Mouse (Mus musculus) limb, embryonic 14.5 days (tissue): ENCODE measurements at regions not wholly inside any gene's neighbourhood (a gene's known extent, or its start where the extent isn't known, plus 50 kb on each side); places are given as distances from the start of the nearest gene placed in this dataset.

Source experiments
- ATAC-seq: fragments of 200-750 bp; cut with Nextera tagmentation; 2 replicates; pipeline ENCODE4 v1.8.0; 2017; ENCODE audit warnings: low read depth, moderate number of reproducible peaks, moderate TSS enrichment; ENCODE audit not compliant: low FRiP score
- DNase-seq: peaks from one replicate; pipeline ENCODE4 v3.0.0-alpha.2; 2015; ENCODE audit warnings: low spot score
- H3K27ac ChIP-seq: fragments of 300-500 bp; sonication (generic); replicated peaks from 2 replicates; pipeline ENCODE4 v1.5.1; 2014; ENCODE audit warnings: low read depth, mild to moderate bottlenecking, low read length, moderate library complexity, mixed read lengths
- H3K27me3 ChIP-seq: fragments of 300-500 bp; sonication (generic); 2 replicates; pipeline ENCODE4 v1.6.1; 2014; ENCODE audit warnings: low read length, mixed read lengths; ENCODE audit not compliant: control insufficient read depth, insufficient read depth
- H3K36me3 ChIP-seq: fragments of 300-500 bp; sonication (generic); 2 replicates; pipeline ENCODE4 v1.6.1; 2014; ENCODE audit warnings: mild to moderate bottlenecking, low read length, moderate library complexity, mixed read lengths; ENCODE audit not compliant: control insufficient read depth, insufficient read depth
- H3K4me1 ChIP-seq: fragments of 300-500 bp; sonication (generic); 2 replicates; pipeline ENCODE4 v1.6.1; 2014; ENCODE audit warnings: antibody characterized with exemption, low read length, mixed read lengths; ENCODE audit not compliant: control insufficient read depth, insufficient read depth
- H3K4me2 ChIP-seq: fragments of 300-500 bp; sonication (generic); replicated peaks from 2 replicates; pipeline ENCODE4 v1.6.1; 2014; ENCODE audit warnings: low read depth, mild to moderate bottlenecking, low read length, moderate library complexity; ENCODE audit not compliant: severe bottlenecking
- H3K4me3 ChIP-seq: fragments of 300-500 bp; sonication (generic); replicated peaks from 2 replicates; pipeline ENCODE4 v1.5.1; 2014; ENCODE audit warnings: low read length
- H3K9ac ChIP-seq: fragments of 300-500 bp; sonication (generic); 2 replicates; pipeline ENCODE4 v1.6.1; 2014; ENCODE audit warnings: mild to moderate bottlenecking, low read depth, low read length, moderate library complexity; ENCODE audit not compliant: severe bottlenecking
- H3K9me3 ChIP-seq: fragments of 300-500 bp; sonication (generic); 2 replicates; pipeline ENCODE4 v1.6.1; 2016; ENCODE audit warnings: low read length; ENCODE audit not compliant: control insufficient read depth
- POLR2A ChIP-seq: fragments of 200-500 bp; IDR thresholded peaks from 2 replicates; pipeline ENCODE4 v1.8.0; 2012; ENCODE audit warnings: inconsistent platforms, mild to moderate bottlenecking, moderate library complexity, borderline replicate concordance; ENCODE audit not compliant: insufficient read depth, insufficient read length; ENCODE audit errors: extremely low read depth
- WGBS: fragments of 180-500 bp; shearing (Covaris S2); extraction: QIAGEN DNeasy Blood & Tissue Kit; methylation state at CpG from one replicate; pipeline ENCODE4 v1.1.7; 2014; 5-methylcytosine and 5-hydroxymethylcytosine counted together

- TF ChIP-seq POLR2A = no peak
- Histone ChIP-seq H3K4me3 (no peak overlapping the region), H3K9ac (no peak overlapping the region), H3K4me2 (no peak overlapping the region), H3K27me3 (no peaks in the 10 kb centered on the region), H3K27ac (no peak overlapping the region), H3K9me3 (no peaks in the 10 kb centered on the region), H3K36me3 (no peaks in the 10 kb centered on the region), H3K4me1 (no peaks in the 10 kb centered on the region)
- ATAC-seq (no peak), DNase-seq (no peak)
- WGBS = 67% methylated on average over 8 of the region's 8 CpGs
Measured at GRCm38 (mm10) chr4:55141923-55142732, 197.3 kb downstream of the Zfp462 start.

- Histone ChIP-seq H3K27ac (no peak overlapping the region), H3K4me2 (no peak overlapping the region), H3K36me3 (no peaks in the 10 kb centered on the region), H3K9me3 (no peaks in the 10 kb centered on the region), H3K27me3 (no peaks in the 10 kb centered on the region), H3K4me1 (no peaks in the 10 kb centered on the region), H3K4me3 (no peak overlapping the region), H3K9ac (no peak overlapping the region)
- DNase-seq (no peak), ATAC-seq (no peak)
- no peak for TF ChIP-seq POLR2A
Measured at GRCm38 (mm10) chr4:55143400-55143799, 198.6 kb downstream of the Zfp462 start.

GRCm38 (mm10) chr4:55144995-55145394 is 200.1 kb downstream of the Zfp462 start:
- Histone ChIP-seq H3K27me3 (no peaks in the 10 kb centered on the region), H3K4me1 (no peaks in the 10 kb centered on the region), H3K36me3 (no peaks in the 10 kb centered on the region), H3K4me2 (no peak overlapping the region), H3K9ac (no peak overlapping the region), H3K4me3 (no peak overlapping the region), H3K9me3 (no peaks in the 10 kb centered on the region), H3K27ac (no peak overlapping the region)
- 56% methylated on average over 1 of the region's 1 CpGs for WGBS
- no peak for TF ChIP-seq POLR2A
- ATAC-seq (no peak), DNase-seq (no peak)

GRCm38 (mm10) chr4:55145968-55146367 is 201.1 kb downstream of the Zfp462 start:
- no peak overlapping the region for H3K4me2 ChIP-seq
- no peaks in the 10 kb centered on the region for H3K27me3 ChIP-seq
- 19% methylated on average over 8 of the region's 8 CpGs for WGBS
- ATAC-seq (no peak), DNase-seq (peak; percentile 57)
- no peaks in the 10 kb centered on the region for H3K9me3 ChIP-seq
- TF ChIP-seq POLR2A = no peak
- H3K9ac ChIP-seq = no peak overlapping the region
- no peak overlapping the region for H3K27ac ChIP-seq
- H3K4me3 ChIP-seq = no peak overlapping the region
- no peaks in the 10 kb centered on the region for H3K4me1 ChIP-seq
- no peaks in the 10 kb centered on the region for H3K36me3 ChIP-seq

- H3K9ac ChIP-seq = no peak overlapping the region
- no peak overlapping the region for H3K4me3 ChIP-seq
- no peak overlapping the region for H3K27ac ChIP-seq
- H3K9me3 ChIP-seq = no peaks in the 10 kb centered on the region
- no peak overlapping the region for H3K4me2 ChIP-seq
- 77% methylated on average over 1 of the region's 1 CpGs for WGBS
- DNase-seq (no peak), ATAC-seq (no peak)
- no peaks in the 10 kb centered on the region for H3K36me3 ChIP-seq
- no peak for TF ChIP-seq POLR2A
- no peaks in the 10 kb centered on the region for H3K27me3 ChIP-seq
- no peaks in the 10 kb centered on the region for H3K4me1 ChIP-seq
Measured at GRCm38 (mm10) chr4:55148380-55148779, 201.5 kb upstream of the Rad23b start.
